Mouse (Mus musculus) cerebellum, postnatal 14 days (tissue): Measurements from ENCODE around the gene Pde5a.
A peak's percentile ranks its signal among the peaks of the same experiment; 100 is the strongest.

Source experiments
- DNase-seq, 2 experiments: peaks; one replicate each; pipeline ENCODE4 v3.0.0; 2021; ENCODE audit warnings: mixed read lengths in 2 of 2

The Pde5a gene

DNA sequence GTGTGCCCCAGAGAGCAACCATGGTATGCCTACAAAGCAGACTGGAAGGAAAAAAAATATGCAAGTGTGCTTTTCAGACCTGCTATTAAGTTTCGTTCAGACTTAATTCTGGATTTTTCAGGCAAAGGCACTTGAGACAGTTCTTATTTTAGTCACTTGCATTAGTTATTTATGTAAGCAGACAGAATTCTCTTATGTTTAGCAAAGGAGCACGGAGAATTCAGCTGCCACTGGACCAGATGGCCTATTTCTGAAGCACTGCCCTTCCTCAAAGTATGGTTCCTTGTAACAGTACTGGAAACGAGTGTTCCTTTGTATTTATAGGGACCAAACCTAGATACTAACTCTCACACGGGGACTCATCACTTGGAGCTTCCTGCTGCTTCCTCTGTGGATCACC is 38.2 kb downstream of the Pde5a start:
- DNase-seq, result no peak

- DNase-seq, result no peak
Measured at GRCm38 (mm10) chr3:122767841-122768240, 39.1 kb downstream of the Pde5a start.

DNA sequence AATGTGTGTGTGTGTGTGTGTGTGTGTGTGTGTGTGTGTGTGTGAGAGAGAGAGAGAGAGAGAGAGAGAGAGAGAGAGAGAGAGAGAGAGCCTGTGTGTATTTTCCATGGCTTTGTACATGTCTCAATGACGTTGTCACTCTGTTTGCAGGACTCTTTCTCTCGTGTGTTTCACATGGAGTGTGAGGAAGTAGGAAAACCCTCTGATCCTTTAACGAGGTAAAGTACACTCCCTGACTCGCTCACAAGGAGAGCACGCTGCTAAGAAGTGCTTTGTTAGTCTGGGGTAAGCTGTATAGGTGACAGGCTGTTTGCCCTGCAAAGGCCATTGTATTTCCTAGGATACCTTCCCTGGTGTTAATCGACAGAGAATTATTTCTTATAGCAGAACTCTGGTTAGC is 52.7 kb downstream of the Pde5a start:
- DNase-seq, result no peak

DNA sequence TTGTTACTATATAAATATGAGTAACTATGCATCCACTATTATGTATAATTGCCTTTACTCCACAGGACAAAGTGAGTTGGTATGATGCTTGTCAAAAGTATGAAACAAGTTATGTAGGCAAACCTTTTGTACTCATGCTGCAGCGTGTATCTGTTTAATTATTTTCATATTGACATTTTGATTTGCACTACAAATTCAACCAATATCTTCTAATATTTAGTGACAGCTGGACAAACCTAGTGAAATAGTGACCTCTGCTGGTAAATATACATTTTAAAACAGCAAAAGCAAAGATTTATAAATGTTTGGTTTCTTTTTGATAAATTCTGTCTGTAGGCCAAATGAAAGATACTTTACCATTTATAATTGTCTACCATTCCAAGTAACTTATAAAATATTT is 55.5 kb downstream of the Pde5a start:
- no peak for DNase-seq

DNA sequence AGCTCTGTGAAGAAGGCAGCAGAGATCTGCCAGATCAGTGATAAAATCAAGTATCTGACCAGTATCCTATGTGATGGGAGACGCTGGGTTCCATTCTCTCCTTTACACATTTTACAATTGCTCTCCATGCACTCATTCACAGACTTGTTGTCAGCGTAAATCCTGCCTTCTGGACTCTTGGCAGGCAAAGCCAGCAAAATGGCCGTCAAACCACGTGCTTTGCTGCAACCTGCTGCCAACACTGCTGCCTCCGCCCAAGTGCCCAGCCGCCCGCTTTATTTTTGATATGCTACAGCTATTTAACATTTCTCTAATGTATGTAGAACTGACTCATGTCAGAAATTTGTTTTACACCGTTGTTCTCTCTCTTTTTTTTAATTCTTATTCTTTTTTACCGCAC is 59.6 kb downstream of the Pde5a start:
- DNase-seq, result peak; percentile 81

GRCm38 (mm10) chr3:122789544-122789943 is 60.8 kb downstream of the Pde5a start:
- DNase-seq, result no peak

GRCm38 (mm10) chr3:122800050-122800449 is 71.3 kb downstream of the Pde5a start:
- no peak for DNase-seq

- no peak for DNase-seq
Measured at GRCm38 (mm10) chr3:122800553-122801435, 72.0 kb downstream of the Pde5a start.

DNA sequence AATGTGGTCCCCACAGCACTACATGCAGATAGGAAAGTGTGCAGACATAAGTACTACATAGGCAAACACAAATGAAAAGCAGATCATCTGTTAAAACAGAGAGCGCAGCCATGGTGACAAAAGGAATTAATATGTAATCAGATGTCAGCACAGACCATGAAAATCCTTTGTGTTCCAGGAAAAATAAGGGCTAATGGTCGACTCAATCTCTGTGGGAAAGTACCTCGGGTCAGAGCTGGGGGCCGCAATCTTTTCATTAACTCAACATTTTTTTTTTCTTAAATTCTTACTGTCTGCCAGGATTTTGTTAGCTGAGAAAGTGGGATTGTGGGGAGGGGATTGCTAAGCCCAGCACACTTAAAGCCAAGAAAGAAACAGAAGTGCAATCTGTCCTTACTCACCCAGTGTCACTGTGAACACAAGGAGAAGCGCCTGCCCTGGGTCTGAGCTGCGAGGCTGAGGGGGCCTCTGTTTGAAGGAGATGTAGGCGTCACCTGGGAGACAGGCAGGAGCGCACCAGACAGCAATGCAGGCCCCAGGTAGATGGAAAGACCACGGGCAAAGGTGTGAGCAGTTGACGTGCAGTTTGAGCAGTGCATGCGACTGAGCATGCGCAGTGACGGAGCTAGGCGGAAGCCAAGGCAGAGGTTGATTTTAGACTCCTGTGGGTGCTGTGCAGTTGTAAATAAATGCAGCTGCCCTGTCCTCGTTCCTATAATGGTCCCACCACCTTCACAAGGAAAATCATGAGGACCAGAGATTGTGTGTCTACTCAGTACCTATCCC is 72.9 kb downstream of the Pde5a start:
- no peak for DNase-seq

GRCm38 (mm10) chr3:122807313-122807712 is 78.6 kb downstream of the Pde5a start:
- DNase-seq, result no peak

GRCm38 (mm10) chr3:122810090-122810863 is 81.5 kb downstream of the Pde5a start:
- no peak for DNase-seq

DNA sequence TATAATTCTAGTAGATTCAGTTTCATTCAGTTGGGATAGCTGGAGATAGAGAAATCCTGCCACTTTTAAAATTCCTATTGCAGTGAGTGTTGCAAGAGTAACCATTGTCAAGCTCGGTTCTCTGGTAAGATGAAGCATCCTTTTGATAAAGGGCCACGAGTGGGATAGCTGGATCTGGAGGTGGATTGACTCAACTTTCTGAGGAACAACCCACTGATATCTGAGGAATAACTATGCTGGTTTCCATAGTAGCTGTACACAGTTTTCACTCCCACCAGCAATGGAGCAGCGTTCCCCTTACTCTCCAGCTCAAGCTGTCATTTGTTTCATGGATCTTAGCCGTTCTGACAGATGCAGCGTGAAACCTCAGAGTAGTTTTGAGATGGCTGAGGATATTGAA is 82.2 kb downstream of the Pde5a start:
- no peak for DNase-seq

DNA sequence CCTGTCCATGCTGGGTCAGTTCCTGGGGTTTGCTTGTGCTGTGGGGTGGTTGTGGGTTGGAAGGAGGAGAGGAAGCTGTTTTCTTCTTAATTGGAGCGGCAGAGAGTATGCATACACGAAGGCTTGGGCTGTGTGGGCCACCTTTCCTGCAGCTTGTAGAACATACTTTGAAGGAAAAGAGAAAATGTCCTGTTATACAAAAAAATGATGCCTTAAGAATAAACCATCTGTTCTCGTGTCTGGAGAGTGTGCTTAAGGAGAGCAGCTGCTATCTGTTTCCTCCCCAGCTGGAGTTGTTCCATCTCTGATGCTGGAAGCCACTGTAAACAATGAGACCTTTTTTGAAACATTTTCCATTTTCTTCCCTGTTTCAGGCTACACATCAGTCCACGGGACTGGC is 85.8 kb downstream of the Pde5a start:
- DNase-seq, result no peak

DNA sequence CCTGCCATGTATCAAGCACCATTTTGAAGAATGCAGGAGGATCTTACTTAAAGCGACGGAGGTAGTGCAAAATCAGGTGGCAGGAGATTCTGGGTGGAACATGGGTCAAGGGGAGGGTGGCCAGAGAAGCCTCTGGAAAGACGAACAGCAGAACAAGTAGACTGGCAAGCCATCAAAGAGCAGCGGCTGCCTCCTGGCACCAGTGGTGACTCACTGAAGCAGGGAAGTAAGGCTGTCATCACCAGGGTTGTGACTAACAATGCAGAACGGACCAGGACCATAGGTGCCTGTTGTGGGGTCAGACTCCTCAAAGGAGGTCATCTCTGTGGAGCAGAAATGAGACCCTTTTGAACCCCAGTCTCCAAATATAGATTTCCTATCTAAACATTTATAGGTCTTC is 89.5 kb downstream of the Pde5a start:
- no peak for DNase-seq

GRCm38 (mm10) chr3:122820700-122821099 is 92.0 kb downstream of the Pde5a start:
- DNase-seq, result no peak

DNA sequence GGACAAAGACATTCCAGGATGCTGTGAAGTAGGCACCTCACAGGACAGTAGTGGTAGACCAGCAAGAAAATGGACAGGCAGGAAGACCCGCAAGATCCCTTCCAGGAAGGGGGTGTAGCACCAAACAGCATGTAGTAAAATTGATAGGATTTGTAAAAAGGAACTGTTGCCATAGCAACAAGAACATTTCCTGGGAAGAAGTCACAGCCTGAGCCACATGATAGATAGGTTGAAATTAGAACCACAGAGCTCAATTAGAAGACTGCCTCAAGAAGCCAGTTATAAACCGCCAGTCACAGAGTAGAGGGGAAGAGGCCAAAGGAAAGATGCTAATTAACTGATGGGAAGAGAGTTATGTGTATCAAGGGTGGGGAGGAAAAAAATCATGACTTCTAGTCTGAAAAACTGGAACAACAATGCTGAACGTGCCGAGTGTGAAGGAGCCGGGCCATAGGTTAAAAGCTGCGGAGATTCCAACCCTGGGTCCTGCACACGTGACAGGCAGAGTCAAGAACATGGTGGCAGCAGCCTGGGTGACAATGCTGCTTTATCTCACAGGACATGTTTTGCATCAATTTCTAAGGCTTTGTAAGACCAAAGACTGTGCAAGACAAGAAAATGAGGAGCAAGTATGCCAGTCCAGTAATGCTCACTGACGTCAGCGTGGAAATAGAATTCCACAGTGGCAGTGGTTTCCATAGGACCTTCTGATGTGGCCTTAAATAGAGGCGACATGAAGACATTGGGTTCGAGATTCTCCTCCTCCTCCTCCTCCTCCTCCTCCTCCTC is 99.7 kb downstream of the Pde5a start:
- no peak for DNase-seq

- DNase-seq, result no peak
Measured at GRCm38 (mm10) chr3:122834519-122834918, 105.8 kb downstream of the Pde5a start.

DNA sequence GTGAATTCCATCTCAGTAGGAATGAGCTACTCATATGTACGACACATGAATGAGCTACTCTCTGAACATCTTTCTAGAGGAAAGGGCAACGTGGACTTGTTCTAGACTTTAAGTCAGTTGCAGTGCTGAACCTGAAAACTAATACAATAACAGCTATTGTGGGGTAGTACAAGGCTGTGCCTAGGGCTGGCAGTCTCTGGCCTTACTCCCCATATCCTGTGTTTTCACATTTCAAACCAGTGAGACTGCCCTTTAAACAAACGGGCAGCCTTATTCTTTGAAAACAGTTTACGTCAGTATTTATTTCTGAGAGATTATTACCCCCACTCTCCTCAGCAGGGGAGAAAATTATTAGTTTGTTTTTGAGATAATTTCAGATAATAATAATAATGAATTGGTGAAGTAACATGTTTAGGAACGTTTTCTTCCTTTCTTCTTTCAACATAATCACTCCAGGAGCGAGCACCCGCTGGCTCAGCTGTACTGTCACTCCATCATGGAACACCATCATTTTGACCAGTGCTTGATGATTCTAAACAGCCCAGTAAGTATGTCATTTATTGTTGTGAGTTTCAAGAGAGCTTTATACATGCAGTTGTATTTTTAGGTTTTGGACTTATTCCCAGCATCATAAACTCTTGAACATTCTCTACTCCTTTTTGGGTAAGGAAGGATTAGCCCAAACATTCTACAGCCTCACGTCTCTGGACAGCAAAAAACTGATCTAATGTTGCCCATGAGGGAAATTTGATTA is 106.5 kb downstream of the Pde5a start:
- no peak for DNase-seq

- DNase-seq, result no peak
Measured at GRCm38 (mm10) chr3:122837639-122838038, 108.9 kb downstream of the Pde5a start.

DNA sequence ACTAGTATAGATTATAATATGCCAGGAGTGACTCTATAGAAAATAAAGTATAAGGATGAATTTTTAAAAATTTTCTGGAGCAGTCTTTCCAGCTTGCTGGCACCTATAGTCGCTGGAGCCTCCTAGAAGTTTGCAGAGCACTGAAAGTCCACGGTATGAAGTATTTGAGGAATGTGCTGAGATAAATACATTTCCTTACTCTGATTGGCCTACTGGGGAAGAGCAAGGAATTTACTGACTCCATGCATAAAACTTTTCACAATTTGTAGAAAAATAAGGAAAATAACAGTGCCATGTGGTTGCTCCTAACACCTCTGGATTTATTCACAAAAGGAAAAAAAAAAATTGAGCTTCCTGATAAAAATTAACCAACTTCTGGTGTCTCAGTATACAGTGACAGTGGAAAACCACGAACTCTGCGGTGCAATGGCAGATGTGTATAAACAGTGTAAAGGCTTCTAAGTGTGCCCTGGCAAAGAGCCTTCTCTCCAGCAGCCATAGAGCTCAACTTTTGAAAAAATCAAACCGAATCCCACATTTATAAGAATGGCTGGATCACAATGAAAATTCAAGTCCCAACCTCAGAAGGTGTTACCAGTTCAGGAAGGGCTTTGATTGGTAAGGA is 119.8 kb downstream of the Pde5a start:
- DNase-seq, result no peak

- peak; percentile 14 to 15 for DNase-seq
Measured at GRCm38 (mm10) chr3:122855149-122855548, 126.4 kb downstream of the Pde5a start.
